Mouse (Mus musculus) effector memory CD4-positive, alpha-beta T cell, adult 5 months (primary cell): ENCODE data around the gene Wif1. TPM values are rescaled to one million over a fixed set of nuclear protein-coding genes. Genes with fewer than 3 reads are reported as not detected.

Source experiments
- polyA plus RNA-seq: library from polyadenylated mRNA; unstranded; fragments of 100-300 nt; shearing (Covaris generic); gene quantifications from one replicate; pipeline ENCODE4 v1.2.1, GENCODE M21; 2017

Gene Wif1
- polyA plus RNA-seq: not detected

GRCm38 (mm10) chr10:121033826-121034568 is at the start of gene Wif1:
Gene Wif1, plus strand, starts transcription at chr10:121033960.

Other genes starting within 250 kb of the Wif1 start
- 0.41 TPM for gene Msrb3, start 134.9 kb upstream of the Wif1 start, polyA plus RNA-seq
- gene Lemd3, start 54.6 kb upstream of the Wif1 start, polyA plus RNA-seq: 41.7 TPM